Mouse (Mus musculus): ENCODE results near the gene Slc36a1.

DNA sequence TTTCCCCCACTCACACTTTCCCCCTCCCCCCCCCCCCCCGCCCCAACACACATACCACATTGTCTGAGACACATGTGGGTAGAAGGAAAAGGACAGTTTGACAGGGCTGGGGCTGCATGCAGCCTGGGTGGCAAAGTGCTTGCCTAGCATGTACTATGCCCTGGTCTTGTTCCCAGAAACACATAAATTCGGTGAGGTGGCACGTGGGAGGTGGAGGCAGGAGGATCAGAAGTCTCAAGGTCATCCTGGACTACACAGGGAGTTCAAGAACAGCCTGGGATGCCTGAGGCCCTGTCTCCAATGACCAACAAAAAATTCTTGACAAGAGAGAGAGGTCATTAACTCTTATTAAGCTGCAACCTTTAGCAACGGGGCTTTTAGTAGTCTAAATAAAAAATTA lies 11.9 kb downstream of the Slc36a1 start:
- no peak for TF ChIP-seq CTCF (IDR thresholded peaks at IDR 0.05; ENCODE audit: low read depth, low read length)
- no peak for TF ChIP-seq EP300 (IDR thresholded peaks at IDR 0.05; ENCODE audit: insufficient read depth, low read depth, low read length)

All from ES-Bruce4 (cell line).